Mouse (Mus musculus): ENCODE measurements around the gene Hsf4. TPM values are rescaled to one million over a fixed set of nuclear protein-coding genes. Genes with fewer than 3 reads are reported as not detected.

Hsf4 gene
- polyA plus RNA-seq, 1 experiment = 0.95 TPM

GRCm38 (mm10) chr8:105307670-105308069 lies 38.1 kb downstream of the Hsf4 start:
- 96% methylated on average over 13 of the region's 13 CpGs for WGBS
- Histone ChIP-seq H3K27ac (ENCODE audit: control insufficient read depth, insufficient read depth, low read depth, low read length, poor library complexity) (no peak overlapping the region), H3K4me3 (replicated peaks; ENCODE audit: control insufficient read depth, low read depth, low read length) (no peak overlapping the region), H3K4me1 (ENCODE audit: control insufficient read depth, insufficient read depth, low read length) (no peaks in the 10 kb centered on the region; the same call in none of the 2 replicates)
- TF ChIP-seq POLR2A (IDR thresholded peaks at IDR 0.05; ENCODE audit: borderline replicate concordance, control insufficient read depth, low read depth, low read length) = no peak
- no peak for TF ChIP-seq CTCF (IDR thresholded peaks at IDR 0.05; ENCODE audit: control insufficient read depth, insufficient read depth, low read length)

- WGBS = 94% methylated on average over 10 of the region's 10 CpGs
- no peak overlapping the region for H3K27ac ChIP-seq (ENCODE audit: control insufficient read depth, insufficient read depth, low read depth, low read length, poor library complexity)
- H3K4me3 ChIP-seq (replicated peaks; ENCODE audit: control insufficient read depth, low read depth, low read length) = no peak overlapping the region
- TF ChIP-seq POLR2A (IDR thresholded peaks at IDR 0.05; ENCODE audit: borderline replicate concordance, control insufficient read depth, low read depth, low read length) (no peak), CTCF (IDR thresholded peaks at IDR 0.05; ENCODE audit: control insufficient read depth, insufficient read depth, low read length) (no peak)
- no peaks in the 10 kb centered on the region; the same call in none of the 2 replicates for H3K4me1 ChIP-seq (ENCODE audit: control insufficient read depth, insufficient read depth, low read length)
Measured at GRCm38 (mm10) chr8:105308428-105308827, 38.8 kb downstream of the Hsf4 start.

- Histone ChIP-seq H3K4me3 (replicated peaks; ENCODE audit: control insufficient read depth, low read depth, low read length) (no peak overlapping the region), H3K4me1 (ENCODE audit: control insufficient read depth, insufficient read depth, low read length) (no peaks in the 10 kb centered on the region; the same call in none of the 2 replicates), H3K27ac (ENCODE audit: control insufficient read depth, insufficient read depth, low read depth, low read length, poor library complexity) (no peak overlapping the region)
- no peak for TF ChIP-seq POLR2A (IDR thresholded peaks at IDR 0.05; ENCODE audit: borderline replicate concordance, control insufficient read depth, low read depth, low read length)
- no peak for TF ChIP-seq CTCF (IDR thresholded peaks at IDR 0.05; ENCODE audit: control insufficient read depth, insufficient read depth, low read length)
- WGBS = 88% methylated on average over 15 of the region's 15 CpGs
Measured at GRCm38 (mm10) chr8:105309142-105309847, 39.7 kb downstream of the Hsf4 start.

GRCm38 (mm10) chr8:105310118-105310517 lies 40.5 kb downstream of the Hsf4 start:
- H3K4me3 ChIP-seq (replicated peaks; ENCODE audit: control insufficient read depth, low read depth, low read length) = no peak overlapping the region
- WGBS = 94% methylated on average over 8 of the region's 8 CpGs
- no peaks in the 10 kb centered on the region; the same call in none of the 2 replicates for H3K4me1 ChIP-seq (ENCODE audit: control insufficient read depth, insufficient read depth, low read length)
- no peak overlapping the region for H3K27ac ChIP-seq (ENCODE audit: control insufficient read depth, insufficient read depth, low read depth, low read length, poor library complexity)
- TF ChIP-seq CTCF (IDR thresholded peaks at IDR 0.05; ENCODE audit: control insufficient read depth, insufficient read depth, low read length) (no peak), POLR2A (IDR thresholded peaks at IDR 0.05; ENCODE audit: borderline replicate concordance, control insufficient read depth, low read depth, low read length) (no peak)

GRCm38 (mm10) chr8:105311718-105312117 lies 42.1 kb downstream of the Hsf4 start:
- Histone ChIP-seq H3K4me3 (replicated peaks; ENCODE audit: control insufficient read depth, low read depth, low read length) (no peak overlapping the region), H3K27ac (ENCODE audit: control insufficient read depth, insufficient read depth, low read depth, low read length, poor library complexity) (no peak overlapping the region), H3K4me1 (ENCODE audit: control insufficient read depth, insufficient read depth, low read length) (no peaks in the 10 kb centered on the region; the same call in none of the 2 replicates)
- TF ChIP-seq CTCF (IDR thresholded peaks at IDR 0.05; ENCODE audit: control insufficient read depth, insufficient read depth, low read length) = no peak
- TF ChIP-seq POLR2A (IDR thresholded peaks at IDR 0.05; ENCODE audit: borderline replicate concordance, control insufficient read depth, low read depth, low read length) = no peak
- 53% methylated on average over 1 of the region's 1 CpGs for WGBS

- 68% methylated on average over 8 of the region's 8 CpGs for WGBS
- TF ChIP-seq CTCF (IDR thresholded peaks at IDR 0.05; ENCODE audit: control insufficient read depth, insufficient read depth, low read length) (no peak), POLR2A (IDR thresholded peaks at IDR 0.05; ENCODE audit: borderline replicate concordance, control insufficient read depth, low read depth, low read length) (no peak)
- Histone ChIP-seq H3K27ac (ENCODE audit: control insufficient read depth, insufficient read depth, low read depth, low read length, poor library complexity) (peak overlapping the region; percentile 23; the same call in 1 of the 2 replicates), H3K4me1 (ENCODE audit: control insufficient read depth, insufficient read depth, low read length) (no peaks in the 10 kb centered on the region; the same call in 1 of the 2 replicates), H3K4me3 (replicated peaks; ENCODE audit: control insufficient read depth, low read depth, low read length) (no peak overlapping the region)
Measured at GRCm38 (mm10) chr8:105312891-105313481, 43.4 kb downstream of the Hsf4 start.

GRCm38 (mm10) chr8:105313622-105314402 lies 44.2 kb downstream of the Hsf4 start:
- TF ChIP-seq POLR2A (IDR thresholded peaks at IDR 0.05; ENCODE audit: borderline replicate concordance, control insufficient read depth, low read depth, low read length) (no peak), CTCF (IDR thresholded peaks at IDR 0.05; ENCODE audit: control insufficient read depth, insufficient read depth, low read length) (no peak)
- Histone ChIP-seq H3K27ac (ENCODE audit: control insufficient read depth, insufficient read depth, low read depth, low read length, poor library complexity) (no peak overlapping the region), H3K4me3 (replicated peaks; ENCODE audit: control insufficient read depth, low read depth, low read length) (no peak overlapping the region), H3K4me1 (ENCODE audit: control insufficient read depth, insufficient read depth, low read length) (no peaks in the 10 kb centered on the region; the same call in 1 of the 2 replicates)
- WGBS = 79% methylated on average over 9 of the region's 9 CpGs

Data from bone marrow, adult 2 months (tissue).